Mouse (Mus musculus): ENCODE results near the gene Olfr656. TPM values are rescaled to one million over a fixed set of nuclear protein-coding genes. Genes with fewer than 3 reads are reported as not detected.

The Olfr656 gene
- not detected in 2 replicates for polyA plus RNA-seq (2016; fragmentation: Nextera tagmentation; extraction: Ambion mirVana)

GRCm38 (mm10) chr7:104613655-104614054 is at the start of gene Olfr656:
Olfr656 (plus strand) TSS chr7:104613955.
- Histone ChIP-seq H3K4me3 (no peak within 1 kb of the TSS), H3K27me3 (ENCODE audit: insufficient read depth, poor library complexity, severe bottlenecking) (no peaks in the 10 kb centered on the region), H3K27ac (no peak within 1 kb of the TSS), H3K9me3 (no peaks in the 10 kb centered on the region), H3K36me3 (no peaks in the 10 kb centered on the region), H3K4me1 (replicated peaks) (no peaks in the 10 kb centered on the region)
- DNase-seq (ENCODE audit: low spot score), result no peak
- WGBS, result 82% methylated on average over 4 of the region's 4 CpGs

GRCm38 (mm10) chr7:104577014-104577413 is 36.7 kb upstream of the Olfr656 start, which contains the start of gene Olfr653:
Olfr653 (plus strand) TSS chr7:104577314.
- H3K4me3 ChIP-seq, result no peak within 1 kb of the TSS
- WGBS, result 78% methylated on average over 2 of the region's 2 CpGs
- no peaks in the 10 kb centered on the region for H3K36me3 ChIP-seq
- no peak for DNase-seq (ENCODE audit: low spot score)
- H3K9me3 ChIP-seq, result no peaks in the 10 kb centered on the region
- no peaks in the 10 kb centered on the region for H3K4me1 ChIP-seq (replicated peaks)
- H3K27ac ChIP-seq, result no peak within 1 kb of the TSS
- no peaks in the 10 kb centered on the region for H3K27me3 ChIP-seq (ENCODE audit: insufficient read depth, poor library complexity, severe bottlenecking)

- H3K27ac ChIP-seq, result no peak overlapping the region
- no peak for DNase-seq (ENCODE audit: low spot score)
- no peaks in the 10 kb centered on the region for H3K27me3 ChIP-seq (ENCODE audit: insufficient read depth, poor library complexity, severe bottlenecking)
- no peak overlapping the region for H3K4me3 ChIP-seq
- WGBS, result 93% methylated on average over 4 of the region's 4 CpGs
- H3K36me3 ChIP-seq, result no peaks in the 10 kb centered on the region
- H3K9me3 ChIP-seq, result no peaks in the 10 kb centered on the region
- H3K4me1 ChIP-seq (replicated peaks), result no peaks in the 10 kb centered on the region
Observed at GRCm38 (mm10) chr7:104580846-104581245, 32.9 kb upstream of the Olfr656 start.

- no peak overlapping the region for H3K4me3 ChIP-seq
Observed at GRCm38 (mm10) chr7:104581429-104581828, 32.3 kb upstream of the Olfr656 start.

GRCm38 (mm10) chr7:104586725-104587124 is 27.0 kb upstream of the Olfr656 start, which contains the start of gene Olfr654:
Olfr654 (plus strand) TSS chr7:104587025.
- H3K36me3 ChIP-seq, result no peaks in the 10 kb centered on the region
- H3K4me1 ChIP-seq (replicated peaks), result no peaks in the 10 kb centered on the region
- no peak for DNase-seq (ENCODE audit: low spot score)
- H3K27me3 ChIP-seq (ENCODE audit: insufficient read depth, poor library complexity, severe bottlenecking), result no peaks in the 10 kb centered on the region
- H3K4me3 ChIP-seq, result no peak within 1 kb of the TSS
- 95% methylated on average over 4 of the region's 4 CpGs for WGBS
- H3K9me3 ChIP-seq, result no peaks in the 10 kb centered on the region
- no peak within 1 kb of the TSS for H3K27ac ChIP-seq

More at GRCm38 (mm10) chr7:104581429-104581828, 32.3 kb upstream of the Olfr656 start:
- Histone ChIP-seq H3K9me3 (no peaks in the 10 kb centered on the region), H3K4me1 (replicated peaks) (no peaks in the 10 kb centered on the region), H3K27ac (no peak overlapping the region), H3K36me3 (no peaks in the 10 kb centered on the region), H3K27me3 (ENCODE audit: insufficient read depth, poor library complexity, severe bottlenecking) (no peaks in the 10 kb centered on the region)
- WGBS, result 83% methylated on average over 4 of the region's 4 CpGs
- DNase-seq (ENCODE audit: low spot score), result no peak

GRCm38 (mm10) chr7:104588274-104588673 is 25.5 kb upstream of the Olfr656 start:
- WGBS, result 86% methylated on average over 5 of the region's 5 CpGs
- no peaks in the 10 kb centered on the region for H3K4me1 ChIP-seq (replicated peaks)

GRCm38 (mm10) chr7:104601679-104602078 is 12.1 kb upstream of the Olfr656 start, which contains the start of gene Olfr655:
Olfr655 (minus strand) TSS chr7:104601779.
- WGBS, result 92% methylated on average over 2 of the region's 2 CpGs
- DNase-seq (ENCODE audit: low spot score), result no peak
- no peak within 1 kb of the TSS for H3K4me3 ChIP-seq
- H3K27ac ChIP-seq, result no peak within 1 kb of the TSS
- no peaks in the 10 kb centered on the region for H3K9me3 ChIP-seq
- no peaks in the 10 kb centered on the region for H3K36me3 ChIP-seq
- H3K4me1 ChIP-seq (replicated peaks), result no peaks in the 10 kb centered on the region
- H3K27me3 ChIP-seq (ENCODE audit: insufficient read depth, poor library complexity, severe bottlenecking), result no peaks in the 10 kb centered on the region

More at GRCm38 (mm10) chr7:104588274-104588673, 25.5 kb upstream of the Olfr656 start:
- H3K36me3 ChIP-seq, result no peaks in the 10 kb centered on the region
- H3K9me3 ChIP-seq, result no peaks in the 10 kb centered on the region
- no peak overlapping the region for H3K27ac ChIP-seq
- H3K4me3 ChIP-seq, result no peak overlapping the region
- H3K27me3 ChIP-seq (ENCODE audit: insufficient read depth, poor library complexity, severe bottlenecking), result no peaks in the 10 kb centered on the region
- DNase-seq (ENCODE audit: low spot score), result no peak

GRCm38 (mm10) chr7:104603173-104603572 is 10.6 kb upstream of the Olfr656 start:
- H3K27ac ChIP-seq, result no peak overlapping the region
- H3K36me3 ChIP-seq, result no peaks in the 10 kb centered on the region
- H3K9me3 ChIP-seq, result no peaks in the 10 kb centered on the region
- H3K27me3 ChIP-seq (ENCODE audit: insufficient read depth, poor library complexity, severe bottlenecking), result no peaks in the 10 kb centered on the region
- DNase-seq (ENCODE audit: low spot score), result peak; percentile 23
- WGBS, result 3% methylated on average over 3 of the region's 3 CpGs
- no peaks in the 10 kb centered on the region for H3K4me1 ChIP-seq (replicated peaks)
- H3K4me3 ChIP-seq, result no peak overlapping the region

- Histone ChIP-seq H3K27me3 (ENCODE audit: insufficient read depth, poor library complexity, severe bottlenecking) (no peaks in the 10 kb centered on the region), H3K4me1 (replicated peaks) (no peaks in the 10 kb centered on the region), H3K27ac (no peak overlapping the region), H3K9me3 (no peaks in the 10 kb centered on the region), H3K36me3 (no peaks in the 10 kb centered on the region), H3K4me3 (no peak overlapping the region)
- no peak for DNase-seq (ENCODE audit: low spot score)
Observed at GRCm38 (mm10) chr7:104604727-104605126, 9.0 kb upstream of the Olfr656 start.

- Histone ChIP-seq H3K36me3 (no peaks in the 10 kb centered on the region), H3K9me3 (no peaks in the 10 kb centered on the region), H3K4me1 (replicated peaks) (no peaks in the 10 kb centered on the region), H3K4me3 (no peak within 1 kb of the TSS), H3K27me3 (ENCODE audit: insufficient read depth, poor library complexity, severe bottlenecking) (no peaks in the 10 kb centered on the region), H3K27ac (no peak within 1 kb of the TSS)
- DNase-seq (ENCODE audit: low spot score), result no peak
Observed at GRCm38 (mm10) chr7:104624494-104624893, 10.7 kb downstream of the Olfr656 start, which contains the start of gene Olfr657. Olfr657 (plus strand) TSS chr7:104624794.

- H3K27ac ChIP-seq, result peak within 1 kb of the TSS; percentile 35; the same call in 1 of the 2 replicates
- no peaks in the 10 kb centered on the region; the same call in 1 of the 2 replicates for H3K4me1 ChIP-seq (replicated peaks)
- no peaks in the 10 kb centered on the region for H3K36me3 ChIP-seq
- DNase-seq (ENCODE audit: low spot score), result peak; percentile 66
- no peaks in the 10 kb centered on the region for H3K9me3 ChIP-seq
- peak within 1 kb of the TSS; percentile 47 for H3K4me3 ChIP-seq
- WGBS, result 21% methylated on average over 22 of the region's 22 CpGs
- H3K27me3 ChIP-seq (ENCODE audit: insufficient read depth, poor library complexity, severe bottlenecking), result no peaks in the 10 kb centered on the region
Observed at GRCm38 (mm10) chr7:104646841-104647482, 33.2 kb downstream of the Olfr656 start, which contains the start of gene Olfr658. Olfr658 (minus strand) TSS chr7:104647305.

- DNase-seq (ENCODE audit: low spot score), result no peak
- Histone ChIP-seq H3K27me3 (ENCODE audit: insufficient read depth, poor library complexity, severe bottlenecking) (no peaks in the 10 kb centered on the region), H3K9me3 (no peaks in the 10 kb centered on the region), H3K4me1 (replicated peaks) (no peaks in the 10 kb centered on the region), H3K4me3 (no peak within 1 kb of the TSS), H3K27ac (no peak within 1 kb of the TSS), H3K36me3 (no peaks in the 10 kb centered on the region)
- 91% methylated on average over 3 of the region's 3 CpGs for WGBS
Observed at GRCm38 (mm10) chr7:104666453-104666852, 52.7 kb downstream of the Olfr656 start, which contains the start of gene Olfr659. Olfr659 (plus strand) TSS chr7:104666753.

Data from hindbrain, embryonic 10.5 days (tissue).